Mouse (Mus musculus): Measurements from ENCODE around the gene Fam205c.

- TF ChIP-seq CTCF (conservative IDR thresholded peaks at IDR 0.05; ENCODE audit: insufficient read depth, insufficient read length, low read depth, low read length) (no peak), POLR2A (IDR thresholded peaks at IDR 0.05; ENCODE audit: low read depth, low read length) (no peak)
Observed at GRCm38 (mm10) chr4:42904523-42904922, 30.5 kb upstream of the Fam205c start.
